Mouse (Mus musculus) myocyte (in vitro differentiated cells): ENCODE data around the gene Mdfi.

Source experiments
- E2F4 ChIP-seq: IDR thresholded peaks from one replicate; pipeline ENCODE4 v1.6.1; 2011; ENCODE audit warnings: mild to moderate bottlenecking, control low read depth, moderate library complexity; ENCODE audit not compliant: insufficient read depth
- MAX ChIP-seq: IDR thresholded peaks from one replicate; pipeline ENCODE4 v1.6.1; 2011; ENCODE audit warnings: low read depth, mild to moderate bottlenecking, control low read depth
- MYOG ChIP-seq, 3 experiments: IDR thresholded peaks; one replicate each; pipeline ENCODE4 v1.6.1; 2011; ENCODE audit warnings: control low read depth in 2 of 3, low read depth in 2 of 3, mild to moderate bottlenecking in 2 of 3; ENCODE audit not compliant: insufficient read length in 2 of 3, control insufficient read depth in 1 of 3, insufficient read depth in 1 of 3
- POLR2A ChIP-seq: IDR thresholded peaks from one replicate; pipeline ENCODE4 v1.6.1; 2011; ENCODE audit warnings: low read depth, mild to moderate bottlenecking, control low read depth, moderate library complexity; ENCODE audit not compliant: insufficient read length
- REST ChIP-seq: IDR thresholded peaks from one replicate; pipeline ENCODE4 v1.6.1; 2011; ENCODE audit warnings: mild to moderate bottlenecking, control low read depth, moderate library complexity; ENCODE audit not compliant: insufficient read depth, insufficient read length
- TCF12 ChIP-seq: IDR thresholded peaks from one replicate; pipeline ENCODE4 v1.6.1; 2011; ENCODE audit warnings: mild to moderate bottlenecking, control low read depth; ENCODE audit not compliant: poor library complexity, insufficient read depth, severe bottlenecking

DNA sequence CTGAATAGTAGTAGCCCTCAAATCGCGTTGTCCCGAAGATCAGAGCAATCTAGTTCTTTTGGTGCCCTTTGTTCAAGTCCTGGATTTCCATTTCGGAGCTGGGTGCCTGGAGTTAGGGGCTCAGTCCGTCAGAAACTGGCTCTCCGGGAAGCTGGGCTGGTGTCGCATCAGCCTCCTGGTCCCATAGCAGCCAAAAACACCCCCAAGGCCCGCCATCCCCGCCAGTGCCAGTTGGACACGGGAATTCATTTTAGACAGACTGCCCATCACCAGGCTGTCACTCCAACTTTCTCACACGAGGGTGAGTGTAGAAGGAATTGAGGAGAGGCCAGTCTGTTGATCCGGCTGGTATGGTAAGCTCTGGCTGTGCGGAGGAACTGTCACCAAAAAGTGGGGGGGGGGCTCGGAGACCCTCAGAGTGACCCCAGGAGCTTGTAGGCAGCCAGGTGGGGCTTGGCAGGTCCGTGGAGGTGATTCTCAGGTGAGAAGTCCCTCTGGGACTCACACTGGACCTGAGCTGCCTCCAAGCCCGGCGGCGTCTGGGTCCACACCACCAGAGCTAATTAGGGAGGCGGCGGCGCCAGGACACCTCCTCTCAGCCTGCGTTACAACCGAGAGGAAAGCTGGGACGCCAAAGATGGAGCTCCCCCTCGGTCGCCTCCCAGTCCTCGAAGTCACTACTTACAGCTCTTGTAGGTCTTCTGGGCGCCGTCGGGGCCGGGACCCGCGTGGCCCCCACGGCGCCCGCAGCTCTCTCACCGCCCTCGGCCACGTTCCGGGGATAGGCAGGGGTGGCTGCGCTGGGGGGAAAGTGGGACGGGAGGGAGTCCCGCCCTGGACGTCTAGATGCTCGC is 636 bp downstream of the Mdfi start:
- no peak for TF ChIP-seq MYOG (IDR thresholded peaks at IDR 0.05; ENCODE audit: control insufficient read depth in 1 of 3, insufficient read depth in 1 of 3, insufficient read length in 2 of 3, low read depth in 2 of 3)
- no peak for TF ChIP-seq POLR2A
- no peak for TF ChIP-seq E2F4
- TF ChIP-seq MAX: no peak
- no peak for TF ChIP-seq REST
- TF ChIP-seq TCF12: no peak
